In genomic region chr11:53926303-53926702, GRCm38 (mm10) we compare ENCODE assay signal across 18 mouse cellular contexts. TPM values are rescaled to one million over a fixed set of nuclear protein-coding genes. Genes with fewer than 3 reads are reported as not detected.
"Had no signal": no experiment of that assay in that cellular context is flagged by ENCODE, and none has a peak within 500 bp of the region (broad histone marks: within the 10 kb centered on the region; RNA-seq: fewer than 3 reads in every experiment).

No protein-coding gene starts in this region.

- H3K9me3 ChIP-seq: lung, embryonic 15.5 days; midbrain, embryonic 10.5 days; midbrain, embryonic 12.5 days; midbrain, embryonic 15.5 days; neural tube, embryonic 12.5 days; stomach, embryonic 15.5 days had no signal

- H3K27ac ChIP-seq: lung, embryonic 15.5 days; macrophage; midbrain, embryonic 10.5 days; midbrain, embryonic 12.5 days; midbrain, embryonic 15.5 days; neural tube, embryonic 12.5 days; stomach, embryonic 15.5 days; stomach, postnatal 0 days had no signal

- H3K4me2 ChIP-seq: lung, embryonic 15.5 days; midbrain, embryonic 12.5 days; midbrain, embryonic 15.5 days; neural tube, embryonic 12.5 days; stomach, embryonic 15.5 days had no signal

- H3K27me3 ChIP-seq: lung, embryonic 15.5 days; midbrain, embryonic 12.5 days; midbrain, embryonic 15.5 days; neural tube, embryonic 12.5 days; stomach, embryonic 15.5 days had no signal

- H3K4me3 ChIP-seq: lung, embryonic 15.5 days; midbrain, embryonic 10.5 days; midbrain, embryonic 12.5 days; midbrain, embryonic 15.5 days; neural tube, embryonic 12.5 days; stomach, embryonic 15.5 days had no signal

- H3K4me1 ChIP-seq: lung, embryonic 15.5 days; midbrain, embryonic 10.5 days; midbrain, embryonic 12.5 days; midbrain, embryonic 15.5 days; neural tube, embryonic 12.5 days; stomach, embryonic 15.5 days had no signal

- H3K36me3 ChIP-seq: lung, embryonic 15.5 days; midbrain, embryonic 10.5 days; midbrain, embryonic 12.5 days; midbrain, embryonic 15.5 days; neural tube, embryonic 12.5 days; stomach, embryonic 15.5 days had no signal

- DNase-seq: liver, postnatal 0 days; lung, adult 2 months; lung, postnatal 14 days; lung, postnatal 36 days; right cerebral cortex, postnatal 14 days; thymus, adult 2 months; thymus, postnatal 25 days; thymus, postnatal 4 days had no signal

- ATAC-seq: liver, postnatal 0 days; lung, postnatal 0 days; midbrain, embryonic 15.5 days had no signal

- H3K9ac ChIP-seq: liver, postnatal 0 days; lung, embryonic 15.5 days; midbrain, embryonic 12.5 days; midbrain, embryonic 15.5 days; neural tube, embryonic 12.5 days; stomach, embryonic 15.5 days had no signal

RNA-seq across cellular contexts. Expression of gene Slc22a21, which starts 53.8 kb away (rescaled TPM):
- total RNA-seq: neutrophil, adult 5-6 weeks had no signal
